Mouse (Mus musculus) heart, postnatal 0 days (tissue): ENCODE measurements around the gene Supt4a. TPM values are rescaled to one million over a fixed set of nuclear protein-coding genes. Genes with fewer than 3 reads are reported as not detected.

Experiments used
- ATAC-seq: fragments of 200-750 bp; cut with Nextera tagmentation; 2 replicates; pipeline ENCODE4 v1.8.0; 2017; ENCODE audit warnings: low read depth, moderate number of reproducible peaks, moderate library complexity; ENCODE audit not compliant: insufficient read depth
- DNase-seq: peaks from one replicate; pipeline ENCODE4 v3.0.0-alpha.2; 2016; ENCODE audit warnings: low spot score
- H3K27ac ChIP-seq: fragments of 300-500 bp; sonication (generic); 2 replicates; pipeline ENCODE4 v1.5.1; 2014; ENCODE audit warnings: low read depth, mild to moderate bottlenecking
- H3K27me3 ChIP-seq: fragments of 300-500 bp; sonication (generic); 2 replicates; pipeline ENCODE4 v1.6.1; 2014; ENCODE audit warnings: low read length, mixed read lengths; ENCODE audit not compliant: control insufficient read depth, insufficient read depth
- H3K36me3 ChIP-seq: fragments of 300-500 bp; sonication (generic); replicated peaks from 2 replicates; pipeline ENCODE4 v1.6.1; 2014; ENCODE audit warnings: low read length, mixed read lengths; ENCODE audit not compliant: control insufficient read depth, insufficient read depth
- H3K4me1 ChIP-seq: fragments of 300-500 bp; sonication (generic); 2 replicates; pipeline ENCODE4 v1.6.1; 2014; ENCODE audit warnings: antibody characterized with exemption; ENCODE audit not compliant: control insufficient read depth, insufficient read depth
- H3K4me2 ChIP-seq: fragments of 300-500 bp; sonication (generic); 2 replicates; pipeline ENCODE4 v1.6.1; 2014; ENCODE audit warnings: low read depth, mild to moderate bottlenecking, low read length, moderate library complexity
- H3K4me3 ChIP-seq: fragments of 300-500 bp; sonication (generic); 2 replicates; pipeline ENCODE4 v1.5.1; 2014; ENCODE audit warnings: low read depth, low read length
- H3K9ac ChIP-seq: fragments of 300-500 bp; sonication (generic); replicated peaks from 2 replicates; pipeline ENCODE4 v1.6.1; 2014; ENCODE audit warnings: low read depth, low read length, mixed read lengths
- H3K9me3 ChIP-seq: fragments of 300-500 bp; sonication (generic); replicated peaks from 2 replicates; pipeline ENCODE4 v1.6.1; 2016; ENCODE audit warnings: low read length; ENCODE audit not compliant: control insufficient read depth
- CTCF ChIP-seq: IDR thresholded peaks from 2 replicates; pipeline ENCODE4 v1.5.1; 2016; ENCODE audit warnings: antibody characterized with exemption, control low read depth, low read depth
- EP300 ChIP-seq: IDR thresholded peaks from 2 replicates; pipeline ENCODE4 v1.6.1; 2016; ENCODE audit warnings: antibody characterized with exemption, low read depth
- WGBS: fragments of 180-500 bp; shearing (Covaris S2); extraction: QIAGEN DNeasy Blood & Tissue Kit; methylation state at CpG from one replicate; pipeline ENCODE4 v1.1.7; 2014; 5-methylcytosine and 5-hydroxymethylcytosine counted together
- polyA plus RNA-seq: library from polyadenylated mRNA; unstranded; fragments of >200 nt; fragmentation: Nextera tagmentation; extraction: Ambion mirVana; gene quantifications from 2 replicates; pipeline ENCODE4 v1.2.1, GENCODE M21; 2015
- total RNA-seq: library from RNA; depleted of rRNA; stranded (reverse); fragments of >200 nt; gene quantifications from 2 replicates; pipeline ENCODE4 v1.2.3, GENCODE M21; 2014; ENCODE audit warnings: low replicate concordance; rRNA removed

Supt4a gene
- total RNA-seq (50.3 and 73.7 TPM in 2 replicates), polyA plus RNA-seq (101 and 104 TPM in 2 replicates)

- H3K36me3 ChIP-seq, result peaks cover 29% of the 10 kb centered on the region
- H3K9me3 ChIP-seq, result no peaks in the 10 kb centered on the region
- peak within 1 kb of the TSS; percentile 77 for H3K27ac ChIP-seq
- peak within 1 kb of the TSS; percentile 88 for H3K4me2 ChIP-seq
- ATAC-seq (peak; percentile 95), DNase-seq (peak; percentile 94)
- H3K4me1 ChIP-seq, result peaks cover 13% of the 10 kb centered on the region
- no peak for TF ChIP-seq CTCF
- peak; percentile 78; the same call in 1 of the 2 replicates for TF ChIP-seq EP300
- H3K9ac ChIP-seq, result peak within 1 kb of the TSS; percentile 82
- no peaks in the 10 kb centered on the region for H3K27me3 ChIP-seq
- peak within 1 kb of the TSS; percentile 75 for H3K4me3 ChIP-seq
- WGBS, result 0% methylated on average over 56 of the region's 57 CpGs
These were observed at the start of gene Supt4a for GRCm38 (mm10) chr11:87737175-87737740. TSS of gene Supt4a (plus strand) at chr11:87737552.

- DNase-seq, result no peak
- Histone ChIP-seq H3K27me3 (no peaks in the 10 kb centered on the region), H3K9me3 (no peaks in the 10 kb centered on the region), H3K9ac (no peak overlapping the region), H3K36me3 (no peaks in the 10 kb centered on the region), H3K4me1 (peaks cover 10% of the 10 kb centered on the region; the same call in 1 of the 2 replicates), H3K27ac (no peak overlapping the region), H3K4me3 (no peak overlapping the region), H3K4me2 (no peak overlapping the region)
- WGBS, result 81% methylated on average over 11 of the region's 11 CpGs
- no peak for TF ChIP-seq EP300
- TF ChIP-seq CTCF, result no peak
- no peak for ATAC-seq
These were observed 48.7 kb upstream of the Supt4a start for GRCm38 (mm10) chr11:87688478-87689203.

- Histone ChIP-seq H3K4me3 (no peak overlapping the region), H3K4me2 (peak overlapping the region; percentile 5; the same call in 1 of the 2 replicates), H3K9me3 (no peaks in the 10 kb centered on the region), H3K36me3 (no peaks in the 10 kb centered on the region), H3K9ac (no peak overlapping the region), H3K4me1 (peaks cover 10% of the 10 kb centered on the region; the same call in 1 of the 2 replicates), H3K27ac (no peak overlapping the region), H3K27me3 (no peaks in the 10 kb centered on the region)
- TF ChIP-seq CTCF, result no peak
- no peak for TF ChIP-seq EP300
- ATAC-seq (no peak), DNase-seq (no peak)
- WGBS, result 8% methylated on average over 7 of the region's 7 CpGs
These were observed 47.9 kb upstream of the Supt4a start for GRCm38 (mm10) chr11:87689402-87689808.

- TF ChIP-seq CTCF (no peak), EP300 (no peak)
- WGBS, result 54% methylated on average over 16 of the region's 16 CpGs
- H3K36me3 ChIP-seq, result no peaks in the 10 kb centered on the region
- peaks cover 10% of the 10 kb centered on the region; the same call in 1 of the 2 replicates for H3K4me1 ChIP-seq
- no peak for DNase-seq
- no peaks in the 10 kb centered on the region for H3K27me3 ChIP-seq
- ATAC-seq, result no peak
- no peak overlapping the region for H3K27ac ChIP-seq
- no peak overlapping the region for H3K4me2 ChIP-seq
- no peaks in the 10 kb centered on the region for H3K9me3 ChIP-seq
- no peak overlapping the region for H3K4me3 ChIP-seq
- H3K9ac ChIP-seq, result no peak overlapping the region
These were observed 47.2 kb upstream of the Supt4a start for GRCm38 (mm10) chr11:87690054-87690740.

- no peaks in the 10 kb centered on the region for H3K27me3 ChIP-seq
- H3K36me3 ChIP-seq, result no peaks in the 10 kb centered on the region
- no peak for DNase-seq
- no peak overlapping the region for H3K4me3 ChIP-seq
- TF ChIP-seq EP300 (no peak), CTCF (no peak)
- H3K4me1 ChIP-seq, result no peaks in the 10 kb centered on the region
- ATAC-seq, result no peak
- H3K9ac ChIP-seq, result no peak overlapping the region
- H3K27ac ChIP-seq, result no peak overlapping the region
- H3K9me3 ChIP-seq, result no peaks in the 10 kb centered on the region
- no peak overlapping the region for H3K4me2 ChIP-seq
- WGBS, result 61% methylated on average over 14 of the region's 14 CpGs
These were observed 40.1 kb upstream of the Supt4a start for GRCm38 (mm10) chr11:87697131-87697682.
